Mouse (Mus musculus) small intestine, adult 2 months (tissue): ENCODE results near the gene Ermp1.

ENCODE experiments used
- CTCF ChIP-seq: fragments of 200-500 bp; IDR thresholded peaks from 2 replicates; pipeline ENCODE4 v1.5.1; 2012; ENCODE audit warnings: low read depth, mild to moderate bottlenecking, control low read depth, inconsistent platforms, low read length, moderate library complexity, mixed read lengths; ENCODE audit not compliant: insufficient replicate concordance, insufficient read length; ENCODE audit errors: extremely low read depth
- POLR2A ChIP-seq: fragments of 200-500 bp; IDR thresholded peaks from 2 replicates; pipeline ENCODE4 v1.6.1; 2012; ENCODE audit warnings: low read depth, mild to moderate bottlenecking, control low read depth, inconsistent platforms, low read length, moderate library complexity

- TF ChIP-seq POLR2A (no peak), CTCF (no peak)
Observed at GRCm38 (mm10) chr19:29661974-29662580, 13.9 kb upstream of the Ermp1 start.
